Mouse (Mus musculus) heart, embryonic 13.5 days (tissue): ENCODE results near the gene Dtl. TPM values are rescaled to one million over a fixed set of nuclear protein-coding genes. Genes with fewer than 3 reads are reported as not detected.
"Not testable (repeated sequence)": the region's sequence is repeated elsewhere in the genome, so short reads cannot be mapped to it uniquely, and the experiment has no call there.

ENCODE experiments used
- ATAC-seq: fragments of 200-750 bp; cut with Nextera tagmentation; 2 replicates; pipeline ENCODE4 v1.8.0; 2017; ENCODE audit warnings: moderate TSS enrichment; ENCODE audit not compliant: insufficient number of reproducible peaks, low FRiP score, low TSS enrichment; ENCODE audit errors: extremely low read depth
- H3K27ac ChIP-seq: fragments of 300-500 bp; sonication (generic); replicated peaks from 2 replicates; pipeline ENCODE4 v1.5.1; 2015; ENCODE audit warnings: moderate library complexity, mild to moderate bottlenecking, inconsistent platforms
- H3K27me3 ChIP-seq: fragments of 300-500 bp; sonication (generic); replicated peaks from 2 replicates; pipeline ENCODE4 v1.6.1; 2015; ENCODE audit warnings: mild to moderate bottlenecking, inconsistent platforms
- H3K36me3 ChIP-seq: fragments of 300-500 bp; sonication (generic); 2 replicates; pipeline ENCODE4 v1.6.1; 2015; ENCODE audit warnings: mild to moderate bottlenecking, inconsistent platforms
- H3K4me1 ChIP-seq: fragments of 300-500 bp; sonication (generic); 2 replicates; pipeline ENCODE4 v1.6.1; 2015; ENCODE audit warnings: inconsistent platforms
- H3K4me2 ChIP-seq: fragments of 300-500 bp; sonication (generic); 2 replicates; pipeline ENCODE4 v1.6.1; 2015; ENCODE audit warnings: inconsistent platforms, mild to moderate bottlenecking, moderate library complexity
- H3K4me3 ChIP-seq: fragments of 300-500 bp; sonication (generic); 2 replicates; pipeline ENCODE4 v1.5.1; 2015; ENCODE audit warnings: moderate library complexity, mild to moderate bottlenecking, inconsistent platforms
- H3K9ac ChIP-seq: fragments of 300-500 bp; sonication (generic); 2 replicates; pipeline ENCODE4 v1.6.1; 2015; ENCODE audit warnings: inconsistent platforms, mild to moderate bottlenecking, moderate library complexity
- H3K9me3 ChIP-seq: fragments of 300-500 bp; sonication (generic); 2 replicates; pipeline ENCODE4 v1.6.1; 2016; ENCODE audit warnings: inconsistent platforms
- WGBS: fragments of 180-500 bp; shearing (Covaris S2); methylation state at CpG from one replicate; pipeline ENCODE4 v1.1.7; 2015; ENCODE audit warnings: mixed read lengths; 5-methylcytosine and 5-hydroxymethylcytosine counted together
- polyA plus RNA-seq: library from polyadenylated mRNA; unstranded; fragments of >200 nt; fragmentation: Nextera tagmentation; extraction: Ambion mirVana; gene quantifications from 2 replicates; pipeline ENCODE4 v1.2.1, GENCODE M21; 2015

The Dtl gene
- polyA plus RNA-seq, 1 experiment from 2014 or later, result 31.2 TPM

DNA sequence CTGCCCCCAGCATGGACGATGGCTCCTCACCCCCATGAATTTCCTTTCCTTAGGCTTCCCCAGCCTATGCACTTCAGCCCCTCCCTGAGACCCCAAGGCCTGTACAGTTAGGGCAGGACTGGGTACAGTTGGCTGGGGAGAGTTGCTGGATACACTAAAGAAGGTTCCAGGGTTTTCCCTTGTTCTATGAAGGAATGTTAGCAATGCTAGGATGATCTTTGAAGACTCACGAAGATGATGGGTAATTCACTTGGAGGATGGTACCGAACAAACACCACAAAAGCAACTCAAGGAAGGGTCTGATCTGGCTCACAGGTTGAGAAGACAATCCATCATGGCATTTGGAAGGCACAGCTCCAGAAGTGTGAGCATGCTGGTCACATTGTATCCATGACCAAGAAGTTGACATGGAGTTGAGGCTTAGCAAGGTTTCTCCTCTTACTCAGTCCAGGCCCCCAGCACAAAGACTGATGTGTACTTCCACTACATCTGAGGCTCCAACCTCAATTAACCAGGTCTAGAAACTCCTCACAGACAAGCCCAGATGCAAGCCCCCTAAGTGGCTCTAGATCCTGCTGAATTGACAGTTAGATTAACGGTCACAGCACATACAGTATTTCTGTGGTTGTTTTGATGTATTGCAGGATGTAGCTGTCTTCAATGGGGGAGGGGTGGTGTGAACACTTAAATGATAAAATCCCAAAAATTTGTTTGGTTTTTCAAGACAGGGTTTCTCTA is 55.8 kb downstream of the Dtl start:
- no peak for ATAC-seq
- peaks cover 23% of the 10 kb centered on the region for H3K4me1 ChIP-seq
- no peaks in the 10 kb centered on the region for H3K27me3 ChIP-seq
- H3K36me3 ChIP-seq, result no peaks in the 10 kb centered on the region
- H3K4me2 ChIP-seq, result no peak overlapping the region
- no peaks in the 10 kb centered on the region for H3K9me3 ChIP-seq
- no peak overlapping the region for H3K27ac ChIP-seq
- WGBS, result 85% methylated on average over 4 of the region's 4 CpGs
- H3K4me3 ChIP-seq, result no peak overlapping the region
- H3K9ac ChIP-seq, result no peak overlapping the region

DNA sequence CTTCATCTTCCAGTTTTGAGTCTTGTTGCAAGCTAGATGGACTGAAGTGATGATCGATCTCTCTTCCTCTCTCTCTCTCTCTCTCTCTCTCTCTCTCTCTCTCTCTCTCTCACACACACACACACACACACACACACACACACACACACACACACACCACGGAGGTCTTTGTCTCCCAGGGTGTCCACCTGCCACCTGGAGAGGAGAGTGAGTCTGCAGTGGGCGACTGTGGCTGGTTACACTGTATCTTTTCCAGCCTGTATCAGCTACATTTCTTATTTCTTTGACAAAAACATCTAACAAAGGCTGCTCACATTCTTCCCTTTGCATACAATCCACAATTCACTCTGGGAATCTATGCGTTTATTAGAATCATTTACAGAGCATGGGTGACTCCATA is 56.4 kb downstream of the Dtl start:
- WGBS, result 84% methylated on average over 4 of the region's 4 CpGs
- Histone ChIP-seq H3K9ac (no peak overlapping the region), H3K27ac (no peak overlapping the region), H3K9me3 (no peaks in the 10 kb centered on the region), H3K36me3 (no peaks in the 10 kb centered on the region), H3K4me2 (no peak overlapping the region), H3K4me3 (no peak overlapping the region), H3K4me1 (peaks cover 23% of the 10 kb centered on the region), H3K27me3 (no peaks in the 10 kb centered on the region)
- ATAC-seq, result no peak

- Histone ChIP-seq H3K9me3 (no peaks in the 10 kb centered on the region), H3K27ac (no peak overlapping the region), H3K36me3 (no peaks in the 10 kb centered on the region), H3K4me2 (no peak overlapping the region), H3K9ac (no peak overlapping the region), H3K27me3 (no peaks in the 10 kb centered on the region), H3K4me3 (no peak overlapping the region), H3K4me1 (peaks cover 21% of the 10 kb centered on the region)
- ATAC-seq, result no peak
- 69% methylated on average over 5 of the region's 5 CpGs for WGBS
Measured at GRCm38 (mm10) chr1:191517969-191518368, 57.4 kb downstream of the Dtl start.

GRCm38 (mm10) chr1:191517056-191517455 is 58.3 kb downstream of the Dtl start:
- Histone ChIP-seq H3K4me3 (no peak overlapping the region), H3K27me3 (no peaks in the 10 kb centered on the region), H3K27ac (no peak overlapping the region), H3K4me1 (peaks cover 21% of the 10 kb centered on the region), H3K36me3 (no peaks in the 10 kb centered on the region), H3K4me2 (no peak overlapping the region), H3K9ac (no peak overlapping the region), H3K9me3 (no peaks in the 10 kb centered on the region)
- no peak for ATAC-seq
- 88% methylated on average over 3 of the region's 3 CpGs for WGBS

- H3K4me1 ChIP-seq, result peaks cover 16% of the 10 kb centered on the region
- H3K36me3 ChIP-seq, H3K27ac ChIP-seq, H3K4me3 ChIP-seq, H3K9ac ChIP-seq, ATAC-seq, H3K4me2 ChIP-seq, H3K9me3 ChIP-seq, H3K27me3 ChIP-seq: not testable (repeated sequence)
- WGBS, result 83% methylated on average over 2 of the region's 2 CpGs
Measured at GRCm38 (mm10) chr1:191516351-191516750, 59.0 kb downstream of the Dtl start.

DNA sequence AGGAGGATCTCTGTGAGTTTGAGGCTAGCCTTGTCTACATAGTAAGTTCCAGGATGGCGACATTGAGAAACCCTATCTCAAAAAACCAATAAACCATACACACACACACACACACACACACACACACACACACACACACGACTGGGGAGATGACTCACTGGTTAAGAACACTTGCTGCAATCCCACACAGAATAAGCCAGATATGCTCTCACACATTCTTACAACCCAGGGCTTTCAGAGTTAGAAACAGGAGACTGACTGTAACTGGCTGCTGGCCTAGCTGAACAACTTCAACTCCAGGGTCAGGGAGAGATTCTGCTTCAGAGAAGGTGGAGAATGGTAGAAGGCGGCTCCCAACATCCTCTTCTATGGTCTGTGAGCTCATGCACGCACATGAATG is 62.1 kb downstream of the Dtl start:
- H3K4me3 ChIP-seq, result no peak overlapping the region
- 79% methylated on average over 4 of the region's 4 CpGs for WGBS

GRCm38 (mm10) chr1:191512383-191512782 is 63.0 kb downstream of the Dtl start:
- Histone ChIP-seq H3K9me3 (no peaks in the 10 kb centered on the region), H3K4me1 (peaks cover under 1% of the 10 kb centered on the region; the same call in 1 of the 2 replicates)
- WGBS, result 74% methylated on average over 4 of the region's 4 CpGs

More for the DNA sequence above, 62.1 kb downstream of the Dtl start:
- no peak overlapping the region for H3K9ac ChIP-seq
- H3K4me1 ChIP-seq, result no peaks in the 10 kb centered on the region
- H3K9me3 ChIP-seq, result no peaks in the 10 kb centered on the region
- no peaks in the 10 kb centered on the region for H3K27me3 ChIP-seq
- no peak overlapping the region for H3K4me2 ChIP-seq
- ATAC-seq, result no peak
- no peaks in the 10 kb centered on the region for H3K36me3 ChIP-seq
- H3K27ac ChIP-seq, result no peak overlapping the region

GRCm38 (mm10) chr1:191511503-191511902 is 63.8 kb downstream of the Dtl start:
- H3K4me2 ChIP-seq, result no peak overlapping the region
- H3K4me3 ChIP-seq, result no peak overlapping the region
- peaks cover 8% of the 10 kb centered on the region for H3K4me1 ChIP-seq
- H3K9ac ChIP-seq, result no peak overlapping the region
- no peaks in the 10 kb centered on the region for H3K27me3 ChIP-seq
- no peak for ATAC-seq
- H3K9me3 ChIP-seq, result no peaks in the 10 kb centered on the region
- H3K27ac ChIP-seq, result no peak overlapping the region
- WGBS, result 92% methylated on average over 8 of the region's 8 CpGs
- H3K36me3 ChIP-seq, result no peaks in the 10 kb centered on the region

More at GRCm38 (mm10) chr1:191512383-191512782, 63.0 kb downstream of the Dtl start:
- Histone ChIP-seq H3K36me3 (no peaks in the 10 kb centered on the region), H3K27ac (no peak overlapping the region), H3K27me3 (no peaks in the 10 kb centered on the region), H3K4me3 (no peak overlapping the region), H3K4me2 (no peak overlapping the region), H3K9ac (no peak overlapping the region)
- no peak for ATAC-seq

DNA sequence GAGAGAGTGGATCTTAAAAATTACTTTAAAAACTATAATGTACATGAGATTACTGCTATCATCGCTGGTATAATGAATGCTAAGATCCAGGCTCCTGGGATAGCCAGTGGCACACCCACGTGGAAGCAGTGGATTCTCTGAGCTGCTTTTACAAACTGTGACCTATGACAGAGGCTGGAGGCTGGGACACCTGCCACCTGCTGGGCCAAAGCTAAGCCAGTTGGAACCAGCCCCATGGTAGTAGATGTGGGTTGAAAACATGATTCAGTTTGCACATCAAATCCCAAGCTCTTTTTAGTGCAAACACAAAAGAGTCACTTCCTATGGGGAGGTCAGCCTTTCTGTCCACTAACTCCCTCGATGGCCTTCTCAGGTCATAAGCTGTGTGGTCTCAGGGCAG is 65.5 kb downstream of the Dtl start:
- H3K4me2 ChIP-seq, result no peak overlapping the region
- H3K9ac ChIP-seq, result no peak overlapping the region
- no peaks in the 10 kb centered on the region for H3K36me3 ChIP-seq
- H3K4me1 ChIP-seq, result peaks cover 8% of the 10 kb centered on the region
- 73% methylated on average over 3 of the region's 3 CpGs for WGBS
- H3K27ac ChIP-seq, result no peak overlapping the region
- no peak overlapping the region for H3K4me3 ChIP-seq
- H3K9me3 ChIP-seq, result no peaks in the 10 kb centered on the region
- ATAC-seq, result no peak
- no peaks in the 10 kb centered on the region for H3K27me3 ChIP-seq

DNA sequence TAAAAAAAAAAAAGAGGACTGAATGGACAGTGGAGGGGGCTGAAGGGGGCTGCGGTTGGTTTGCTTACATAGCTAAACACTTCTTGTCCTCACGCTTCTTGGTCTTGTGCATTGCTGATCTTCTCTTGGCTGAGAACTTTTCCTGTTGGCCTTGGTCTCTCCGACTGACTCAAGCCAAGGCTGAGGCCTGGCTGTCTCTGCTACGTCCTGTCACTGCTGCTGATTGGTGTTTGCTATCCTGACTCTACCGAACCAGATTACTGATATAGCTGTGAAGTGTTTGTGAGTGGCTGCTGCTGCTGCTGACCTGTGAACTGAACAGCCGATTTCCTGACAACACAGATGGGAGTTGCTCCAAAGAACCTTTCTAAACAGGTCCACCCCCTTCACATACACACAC is 66.2 kb downstream of the Dtl start:
- ATAC-seq, result no peak
- H3K27me3 ChIP-seq, result no peaks in the 10 kb centered on the region
- no peaks in the 10 kb centered on the region for H3K9me3 ChIP-seq
- 62% methylated on average over 6 of the region's 6 CpGs for WGBS
- H3K27ac ChIP-seq, result no peak overlapping the region
- no peak overlapping the region for H3K4me3 ChIP-seq
- no peaks in the 10 kb centered on the region for H3K36me3 ChIP-seq
- H3K9ac ChIP-seq, result no peak overlapping the region
- H3K4me1 ChIP-seq, result peaks cover 8% of the 10 kb centered on the region
- H3K4me2 ChIP-seq, result no peak overlapping the region

GRCm38 (mm10) chr1:191506791-191507190 is 68.6 kb downstream of the Dtl start:
- H3K4me2 ChIP-seq, result no peak overlapping the region
- no peak overlapping the region for H3K9ac ChIP-seq
- no peaks in the 10 kb centered on the region for H3K27me3 ChIP-seq
- H3K27ac ChIP-seq, result peak overlapping the region; percentile 32
- WGBS, result 10% methylated on average over 1 of the region's 1 CpGs
- H3K4me3 ChIP-seq, result no peak overlapping the region
- no peak for ATAC-seq
- H3K36me3 ChIP-seq, result no peaks in the 10 kb centered on the region
- no peaks in the 10 kb centered on the region for H3K9me3 ChIP-seq
- peaks cover 8% of the 10 kb centered on the region for H3K4me1 ChIP-seq

- Histone ChIP-seq H3K4me1 (peaks cover 15% of the 10 kb centered on the region), H3K27ac (no peak overlapping the region), H3K4me3 (no peak overlapping the region), H3K27me3 (no peaks in the 10 kb centered on the region), H3K4me2 (no peak overlapping the region), H3K9me3 (no peaks in the 10 kb centered on the region), H3K36me3 (no peaks in the 10 kb centered on the region), H3K9ac (no peak overlapping the region)
- no peak for ATAC-seq
- WGBS, result 94% methylated on average over 6 of the region's 6 CpGs
Measured at GRCm38 (mm10) chr1:191499666-191500065, 75.7 kb downstream of the Dtl start.
